Mouse (Mus musculus): ENCODE measurements around the gene Dtx3.

- TF ChIP-seq POLR2A (IDR thresholded peaks at IDR 0.05; ENCODE audit: borderline replicate concordance, low read depth, low read length) (no peak), CTCF (IDR thresholded peaks at IDR 0.05; ENCODE audit: low read depth, low read length) (no peak)
Measured at GRCm38 (mm10) chr10:127178286-127179027, 17.1 kb downstream of the Dtx3 start.

Measured in bone marrow macrophage, adult 2 months (primary cell).